Mouse (Mus musculus): ENCODE measurements at regions not wholly inside any gene's neighbourhood (a gene's known extent, or its start where the extent isn't known, plus 50 kb on each side); places are given as distances from the start of the nearest gene placed in this dataset.
A peak's percentile ranks its signal among the peaks of the same experiment; 100 is the strongest.

DNA sequence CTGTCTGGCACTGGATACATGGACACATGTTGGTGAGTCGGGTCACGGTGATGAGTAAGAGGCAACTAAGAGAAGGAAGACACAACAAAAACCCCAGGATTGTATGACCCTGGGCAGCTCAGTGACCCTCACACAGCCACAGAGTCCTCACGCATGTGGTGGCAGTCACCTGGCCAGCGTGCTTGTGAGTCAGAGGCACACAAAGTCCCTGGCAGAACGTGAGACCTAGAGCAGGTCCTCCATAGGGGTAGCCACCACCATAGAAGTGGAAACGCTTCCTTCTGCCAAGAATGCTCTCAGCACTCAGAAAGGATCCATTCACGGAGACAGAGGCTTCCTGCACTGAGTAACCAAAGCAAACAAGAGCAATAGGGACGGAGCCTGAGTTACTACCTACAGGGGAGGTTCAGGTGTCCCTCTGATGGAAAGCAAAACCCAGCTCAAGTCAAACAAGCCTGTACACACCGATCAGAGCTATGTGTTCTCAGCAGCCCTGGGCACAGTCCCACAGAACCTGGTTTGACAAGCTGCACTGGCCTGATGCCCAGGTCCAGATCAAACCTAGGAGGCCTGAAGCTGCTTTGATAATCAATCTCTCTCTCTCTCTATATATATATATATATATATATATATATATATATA is 206.4 kb upstream of the Gm26657 start:
- Histone ChIP-seq H3K36me3 (no peaks in the 10 kb centered on the region), H3K4me2 (no peak overlapping the region), H3K4me1 (no peaks in the 10 kb centered on the region), H3K4me3 (replicated peaks) (no peak overlapping the region), H3K27ac (peak overlapping the region; percentile 40; the same call in 1 of the 2 replicates), H3K27me3 (replicated peaks) (no peaks in the 10 kb centered on the region), H3K9ac (no peak overlapping the region), H3K9me3 (no peaks in the 10 kb centered on the region)
- WGBS, result 73% methylated on average over 9 of the region's 9 CpGs
- ATAC-seq (ENCODE audit: insufficient read depth, low FRiP score, low read depth), result 0 out of 2 replicates have a peak, but pooled peaks have one; percentile 31

DNA sequence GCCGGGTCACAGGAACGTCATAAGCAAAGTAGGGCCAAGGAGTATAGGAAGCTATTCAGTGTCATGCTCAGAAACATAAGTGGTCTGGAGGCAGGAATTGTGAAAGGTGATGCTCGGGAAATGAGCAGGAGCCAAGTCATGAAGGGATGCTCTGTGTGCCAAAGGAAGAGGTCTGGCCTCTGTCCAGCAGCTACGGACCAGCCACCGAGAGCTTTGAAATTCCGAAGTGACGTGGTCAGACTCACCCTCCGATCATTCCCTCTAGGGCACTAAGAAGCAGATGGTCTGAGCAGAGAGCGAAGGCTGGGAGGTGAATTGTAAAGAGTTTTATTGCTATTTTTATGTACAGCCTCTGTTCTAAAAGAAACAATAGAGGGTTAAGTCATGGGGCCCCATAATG is 206.9 kb upstream of the Gm26657 start:
- WGBS, result 59% methylated on average over 9 of the region's 9 CpGs
- no peaks in the 10 kb centered on the region for H3K36me3 ChIP-seq
- no peak overlapping the region for H3K4me3 ChIP-seq (replicated peaks)
- no peaks in the 10 kb centered on the region for H3K9me3 ChIP-seq
- H3K4me1 ChIP-seq, result no peaks in the 10 kb centered on the region
- no peaks in the 10 kb centered on the region for H3K27me3 ChIP-seq (replicated peaks)
- no peak overlapping the region for H3K27ac ChIP-seq
- no peak overlapping the region for H3K4me2 ChIP-seq
- no peak for ATAC-seq (ENCODE audit: insufficient read depth, low FRiP score, low read depth)
- no peak overlapping the region for H3K9ac ChIP-seq

DNA sequence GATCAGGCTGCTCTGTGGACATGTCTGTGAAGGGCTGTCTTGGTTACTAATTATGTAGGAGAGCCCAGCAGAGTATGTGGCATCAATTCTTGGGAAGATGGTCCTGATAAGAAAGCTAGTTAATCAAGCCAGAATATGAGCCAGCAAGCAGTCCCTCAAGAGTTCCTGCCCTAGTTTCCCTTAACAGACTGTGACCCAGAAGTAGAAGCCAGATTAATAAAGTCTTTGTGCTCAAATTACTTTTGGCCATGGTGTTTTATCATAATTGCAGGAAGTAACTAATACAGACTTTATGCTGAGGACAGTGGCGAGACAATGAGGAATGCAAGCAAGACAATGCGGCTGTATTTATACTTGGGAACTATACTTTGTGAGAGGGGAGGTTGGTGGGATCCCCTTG is 211.3 kb upstream of the Gm26657 start:
- 71% methylated on average over 2 of the region's 2 CpGs for WGBS
- Histone ChIP-seq H3K27me3 (replicated peaks) (no peaks in the 10 kb centered on the region), H3K9ac (no peak overlapping the region), H3K4me1 (no peaks in the 10 kb centered on the region), H3K27ac (no peak overlapping the region), H3K4me3 (replicated peaks) (no peak overlapping the region), H3K4me2 (no peak overlapping the region), H3K9me3 (no peaks in the 10 kb centered on the region), H3K36me3 (no peaks in the 10 kb centered on the region)
- ATAC-seq (ENCODE audit: insufficient read depth, low FRiP score, low read depth), result no peak

- Histone ChIP-seq H3K36me3 (no peaks in the 10 kb centered on the region), H3K4me3 (replicated peaks) (no peak overlapping the region), H3K9ac (no peak overlapping the region), H3K4me2 (no peak overlapping the region), H3K27ac (no peak overlapping the region), H3K4me1 (no peaks in the 10 kb centered on the region), H3K9me3 (no peaks in the 10 kb centered on the region), H3K27me3 (replicated peaks) (no peaks in the 10 kb centered on the region)
- ATAC-seq (ENCODE audit: insufficient read depth, low FRiP score, low read depth), result no peak
- 85% methylated on average over 6 of the region's 6 CpGs for WGBS
Observed at GRCm38 (mm10) chr4:56524430-56524985, 215.4 kb upstream of the Gm26657 start.

DNA sequence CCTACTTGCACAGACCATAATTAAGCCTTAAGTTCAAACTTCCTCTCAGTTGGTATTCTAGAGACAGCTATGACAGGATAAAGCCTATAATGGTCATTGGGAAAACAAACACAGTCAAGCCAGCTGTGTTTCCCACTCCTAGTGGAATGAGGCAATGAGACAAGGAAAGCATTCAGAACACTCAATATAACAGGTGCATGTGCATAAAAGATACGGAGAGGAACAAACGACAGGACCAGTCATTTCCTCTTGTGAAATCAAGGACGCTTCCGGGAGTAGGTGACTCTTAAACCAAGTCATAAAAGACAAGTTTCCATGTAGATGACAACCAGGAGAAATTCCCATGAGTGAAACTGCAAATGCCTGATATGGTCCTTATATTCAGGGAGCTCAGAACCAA is 232.1 kb upstream of the Gm26657 start:
- no peak overlapping the region for H3K4me3 ChIP-seq (replicated peaks)
- 78% methylated on average over 4 of the region's 4 CpGs for WGBS
- no peaks in the 10 kb centered on the region for H3K27me3 ChIP-seq (replicated peaks)
- no peaks in the 10 kb centered on the region for H3K9me3 ChIP-seq
- no peak overlapping the region for H3K9ac ChIP-seq
- H3K4me1 ChIP-seq, result no peaks in the 10 kb centered on the region
- H3K36me3 ChIP-seq, result no peaks in the 10 kb centered on the region
- H3K4me2 ChIP-seq, result no peak overlapping the region
- ATAC-seq (ENCODE audit: insufficient read depth, low FRiP score, low read depth), result no peak
- no peak overlapping the region for H3K27ac ChIP-seq

- no peak overlapping the region for H3K4me3 ChIP-seq (replicated peaks)
- H3K27ac ChIP-seq, result no peak overlapping the region
- 79% methylated on average over 1 of the region's 1 CpGs for WGBS
- no peaks in the 10 kb centered on the region for H3K4me1 ChIP-seq
- no peak for ATAC-seq (ENCODE audit: insufficient read depth, low FRiP score, low read depth)
- H3K9ac ChIP-seq, result no peak overlapping the region
- no peak overlapping the region for H3K4me2 ChIP-seq
- H3K27me3 ChIP-seq (replicated peaks), result no peaks in the 10 kb centered on the region
- H3K36me3 ChIP-seq, result no peaks in the 10 kb centered on the region
- no peaks in the 10 kb centered on the region for H3K9me3 ChIP-seq
Observed at GRCm38 (mm10) chr4:56506786-56507185, 233.1 kb upstream of the Gm26657 start.

- Histone ChIP-seq H3K4me1 (no peaks in the 10 kb centered on the region), H3K27ac (no peak overlapping the region), H3K36me3 (no peaks in the 10 kb centered on the region), H3K27me3 (replicated peaks) (no peaks in the 10 kb centered on the region), H3K4me2 (no peak overlapping the region), H3K9ac (no peak overlapping the region), H3K4me3 (replicated peaks) (no peak overlapping the region), H3K9me3 (no peaks in the 10 kb centered on the region)
- WGBS, result 60% methylated on average over 1 of the region's 1 CpGs
- ATAC-seq (ENCODE audit: insufficient read depth, low FRiP score, low read depth), result no peak
Observed at GRCm38 (mm10) chr4:56506067-56506466, 233.8 kb upstream of the Gm26657 start.

DNA sequence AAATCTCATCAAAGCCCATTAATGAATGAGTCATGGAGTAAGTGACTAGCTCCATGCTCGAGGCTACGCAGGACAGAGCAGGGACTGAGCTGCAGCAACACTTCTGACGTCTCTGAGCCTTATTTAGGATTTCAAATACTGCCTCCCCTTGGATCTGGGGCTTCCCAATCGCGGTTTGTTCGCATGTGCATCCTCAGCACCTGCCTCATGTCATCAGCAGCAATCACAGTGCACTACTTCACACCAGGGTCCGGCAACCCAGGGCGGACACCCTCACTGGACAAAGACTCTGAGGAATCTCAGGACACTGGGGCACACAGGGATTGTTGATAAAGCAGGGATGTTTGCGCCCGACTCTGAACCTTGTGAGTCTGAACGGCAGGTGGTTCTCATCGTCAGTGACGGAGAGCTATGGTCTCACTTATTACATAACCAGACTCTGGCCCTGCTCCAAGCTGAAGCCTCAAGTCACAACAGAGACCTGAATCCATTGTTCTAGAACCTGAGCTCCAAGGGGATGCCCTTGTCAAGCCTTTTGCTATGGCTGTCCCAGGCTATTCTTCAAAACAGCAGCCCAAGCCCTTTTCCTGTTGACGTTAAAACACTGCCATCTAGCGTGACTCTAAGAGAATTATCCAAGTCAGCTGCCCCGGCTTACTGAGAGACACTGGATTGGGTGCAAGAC is 247.2 kb upstream of the Gm26657 start:
- 26% methylated on average over 16 of the region's 16 CpGs for WGBS
- Histone ChIP-seq H3K9me3 (no peaks in the 10 kb centered on the region), H3K4me1 (peaks cover 5% of the 10 kb centered on the region; the same call in 1 of the 2 replicates), H3K4me3 (replicated peaks) (no peak overlapping the region), H3K9ac (no peak overlapping the region), H3K4me2 (0 out of 2 replicates have a peak overlapping the region, but pooled peaks have one; percentile 14), H3K27me3 (replicated peaks) (no peaks in the 10 kb centered on the region), H3K36me3 (no peaks in the 10 kb centered on the region), H3K27ac (no peak overlapping the region)
- ATAC-seq (ENCODE audit: insufficient read depth, low FRiP score, low read depth), result peak; percentile 56

DNA sequence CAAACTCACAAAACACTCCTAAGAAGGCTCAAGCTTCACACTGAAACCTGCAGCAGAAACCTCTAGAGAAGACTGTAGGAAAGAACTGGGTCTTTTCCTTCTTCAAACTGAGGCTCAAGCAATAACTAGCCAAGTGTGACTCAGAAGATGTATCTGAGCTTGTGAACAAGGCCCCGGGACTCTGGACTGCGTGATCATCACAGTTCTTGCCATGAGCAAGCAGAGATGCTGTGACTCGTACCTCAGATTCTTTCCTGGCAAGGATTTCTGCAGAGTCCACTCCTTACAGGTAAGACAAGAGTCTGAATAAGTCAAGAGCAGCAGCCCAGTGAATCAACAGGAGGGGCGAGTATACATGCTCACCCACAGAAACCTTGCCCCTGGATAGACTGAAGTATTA is 250.5 kb upstream of the Gm26657 start:
- H3K27ac ChIP-seq, result no peak overlapping the region
- no peak overlapping the region for H3K4me2 ChIP-seq
- no peak overlapping the region for H3K4me3 ChIP-seq (replicated peaks)
- ATAC-seq (ENCODE audit: insufficient read depth, low FRiP score, low read depth), result no peak
- WGBS, result 92% methylated on average over 4 of the region's 4 CpGs
- no peak overlapping the region for H3K9ac ChIP-seq
- no peaks in the 10 kb centered on the region for H3K27me3 ChIP-seq (replicated peaks)
- no peaks in the 10 kb centered on the region for H3K36me3 ChIP-seq
- H3K4me1 ChIP-seq, result peaks cover 5% of the 10 kb centered on the region; the same call in 1 of the 2 replicates
- no peaks in the 10 kb centered on the region for H3K9me3 ChIP-seq

- Histone ChIP-seq H3K36me3 (no peaks in the 10 kb centered on the region), H3K9me3 (no peaks in the 10 kb centered on the region), H3K4me3 (replicated peaks) (no peak overlapping the region), H3K27ac (no peak overlapping the region), H3K4me1 (no peaks in the 10 kb centered on the region), H3K4me2 (no peak overlapping the region), H3K9ac (no peak overlapping the region), H3K27me3 (replicated peaks) (no peaks in the 10 kb centered on the region)
- 83% methylated on average over 8 of the region's 8 CpGs for WGBS
- no peak for ATAC-seq (ENCODE audit: insufficient read depth, low FRiP score, low read depth)
Observed at GRCm38 (mm10) chr4:56483708-56484107, 256.2 kb upstream of the Gm26657 start.

DNA sequence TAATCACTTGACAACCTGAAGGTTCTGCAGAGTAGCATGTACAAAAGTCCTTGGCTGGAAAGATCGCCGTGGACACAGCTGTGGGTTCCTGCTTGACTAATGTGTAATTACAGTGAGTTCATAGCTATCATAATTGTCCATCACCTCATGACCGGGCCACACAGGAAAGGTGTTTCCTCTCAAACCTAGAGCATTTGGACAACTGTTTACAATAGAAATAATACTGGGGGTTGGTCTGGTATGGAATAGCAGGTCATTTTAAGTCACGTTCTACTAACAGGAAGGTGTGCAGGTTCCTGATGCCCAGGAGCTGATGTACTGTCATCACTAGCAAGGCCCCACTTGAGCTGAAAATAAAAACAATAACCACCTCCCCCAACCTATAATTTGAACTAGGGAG is 283.1 kb upstream of the Gm26657 start:
- Histone ChIP-seq H3K4me3 (replicated peaks) (no peak overlapping the region), H3K4me1 (no peaks in the 10 kb centered on the region), H3K9ac (no peak overlapping the region), H3K36me3 (no peaks in the 10 kb centered on the region), H3K4me2 (no peak overlapping the region), H3K27ac (no peak overlapping the region), H3K27me3 (replicated peaks) (no peaks in the 10 kb centered on the region), H3K9me3 (no peaks in the 10 kb centered on the region)
- ATAC-seq (ENCODE audit: insufficient read depth, low FRiP score, low read depth), result no peak
- 75% methylated on average over 4 of the region's 4 CpGs for WGBS

DNA sequence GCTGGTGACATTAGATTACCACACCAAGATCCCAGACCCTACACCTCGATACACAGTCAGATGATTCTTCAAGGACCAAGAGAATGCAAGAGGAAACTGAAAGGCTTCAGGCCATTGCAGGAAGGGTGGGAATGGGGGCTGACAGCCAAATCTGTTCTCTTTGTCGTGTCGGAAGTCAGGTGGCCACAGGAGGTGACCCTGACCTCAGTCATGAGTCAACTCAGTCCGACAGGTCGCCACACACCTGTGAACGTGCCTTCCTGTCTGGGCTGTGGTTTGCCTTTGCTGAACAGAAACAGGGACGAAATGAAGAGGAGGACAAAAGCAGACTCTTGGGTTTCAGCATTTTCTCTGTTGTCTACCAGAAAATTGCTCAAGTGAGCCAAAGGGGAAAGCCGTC is 318.3 kb upstream of the Gm26657 start:
- H3K4me1 ChIP-seq, result no peaks in the 10 kb centered on the region
- H3K36me3 ChIP-seq, result no peaks in the 10 kb centered on the region
- ATAC-seq (ENCODE audit: insufficient read depth, low FRiP score, low read depth), result no peak
- H3K9ac ChIP-seq, result no peak overlapping the region
- H3K9me3 ChIP-seq, result no peaks in the 10 kb centered on the region
- no peak overlapping the region for H3K4me3 ChIP-seq (replicated peaks)
- 45% methylated on average over 8 of the region's 8 CpGs for WGBS
- H3K4me2 ChIP-seq, result no peak overlapping the region
- H3K27me3 ChIP-seq (replicated peaks), result no peaks in the 10 kb centered on the region
- no peak overlapping the region for H3K27ac ChIP-seq
